Mouse (Mus musculus) hindbrain, postnatal 0 days (tissue): ENCODE results near the gene Cpvl. TPM values are rescaled to one million over a fixed set of nuclear protein-coding genes. Genes with fewer than 3 reads are reported as not detected.

ENCODE experiments used
- ATAC-seq: fragments of 200-750 bp; cut with Nextera tagmentation; 2 replicates; pipeline ENCODE4 v1.8.0; 2017; ENCODE audit warnings: mild to moderate bottlenecking, moderate TSS enrichment, moderate library complexity
- DNase-seq: peaks from one replicate; pipeline ENCODE4 v3.0.0-alpha.2; 2015; ENCODE audit warnings: low spot score
- H3K27ac ChIP-seq: fragments of 300-500 bp; sonication (generic); 2 replicates; pipeline ENCODE4 v1.5.1; 2014; ENCODE audit warnings: mild to moderate bottlenecking
- H3K27me3 ChIP-seq: fragments of 300-500 bp; sonication (generic); 2 replicates; pipeline ENCODE4 v1.6.1; 2014; ENCODE audit warnings: low read length, mixed read lengths; ENCODE audit not compliant: insufficient read depth
- H3K36me3 ChIP-seq: fragments of 300-500 bp; sonication (generic); 2 replicates; pipeline ENCODE4 v1.6.1; 2014; ENCODE audit warnings: low read length, mixed read lengths; ENCODE audit not compliant: insufficient read depth
- H3K4me1 ChIP-seq: fragments of 300-500 bp; sonication (generic); 2 replicates; pipeline ENCODE4 v1.6.1; 2014; ENCODE audit warnings: antibody characterized with exemption, low read length, mixed read lengths; ENCODE audit not compliant: insufficient read depth
- H3K4me2 ChIP-seq: fragments of 300-500 bp; sonication (generic); 2 replicates; pipeline ENCODE4 v1.6.1; 2014; ENCODE audit warnings: low read depth, mild to moderate bottlenecking, low read length, moderate library complexity, mixed read lengths
- H3K4me3 ChIP-seq: fragments of 300-500 bp; sonication (generic); 2 replicates; pipeline ENCODE4 v1.5.1; 2014; ENCODE audit warnings: low read length
- H3K9ac ChIP-seq: fragments of 300-500 bp; sonication (generic); replicated peaks from 2 replicates; pipeline ENCODE4 v1.6.1; 2014; ENCODE audit warnings: mild to moderate bottlenecking, low read length, moderate library complexity, mixed read lengths
- H3K9me3 ChIP-seq: fragments of 300-500 bp; sonication (generic); 2 replicates; pipeline ENCODE4 v1.6.1; 2016; ENCODE audit warnings: low read length, mixed read lengths
- CTCF ChIP-seq: IDR thresholded peaks from 2 replicates; pipeline ENCODE4 v1.5.1; 2016; ENCODE audit warnings: antibody characterized with exemption, control low read depth, low read depth
- WGBS: fragments of 180-500 bp; shearing (Covaris S2); extraction: QIAGEN DNeasy Blood & Tissue Kit; methylation state at CpG from one replicate; pipeline ENCODE4 v1.1.7; 2014; 5-methylcytosine and 5-hydroxymethylcytosine counted together
- polyA plus RNA-seq: library from polyadenylated mRNA; unstranded; fragments of >200 nt; fragmentation: Nextera tagmentation; extraction: Ambion mirVana; gene quantifications from 2 replicates; pipeline ENCODE4 v1.2.1, GENCODE M21; 2015
- total RNA-seq: library from RNA; depleted of rRNA; stranded (reverse); fragments of >200 nt; gene quantifications from 2 replicates; pipeline ENCODE4 v1.2.3, GENCODE M21; 2014

Gene Cpvl
- total and polyA plus RNA-seq, 2 experiments from 2014 or later, result 0.15 TPM; not detected in 1

DNA sequence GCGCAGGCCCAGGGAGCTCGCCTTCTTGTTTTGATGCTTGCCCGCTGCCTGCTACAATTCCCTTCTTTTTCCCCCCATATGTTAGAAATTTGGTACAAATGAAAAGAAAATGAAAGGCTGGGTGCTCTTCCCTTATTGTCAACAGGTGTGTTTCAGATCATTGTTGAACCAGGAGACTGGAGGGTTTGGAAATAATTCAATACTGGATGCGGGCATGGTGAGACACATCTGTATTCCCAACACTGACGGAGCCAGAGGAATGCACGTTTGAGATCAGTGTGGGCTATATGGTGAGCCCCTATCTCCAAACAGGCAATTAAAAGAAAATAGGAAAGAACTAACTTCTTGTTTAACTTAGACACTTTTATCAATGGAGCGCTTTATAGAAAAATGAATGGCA is 95.1 kb downstream of the Cpvl start:
- Histone ChIP-seq H3K9ac (no peak overlapping the region), H3K4me3 (no peak overlapping the region), H3K36me3 (no peaks in the 10 kb centered on the region), H3K4me1 (peaks cover 9% of the 10 kb centered on the region; the same call in 1 of the 2 replicates), H3K27me3 (no peaks in the 10 kb centered on the region), H3K9me3 (no peaks in the 10 kb centered on the region), H3K4me2 (no peak overlapping the region), H3K27ac (no peak overlapping the region)
- TF ChIP-seq CTCF, result no peak
- no peak for DNase-seq
- WGBS, result 85% methylated on average over 7 of the region's 7 CpGs
- ATAC-seq, result no peak

DNA sequence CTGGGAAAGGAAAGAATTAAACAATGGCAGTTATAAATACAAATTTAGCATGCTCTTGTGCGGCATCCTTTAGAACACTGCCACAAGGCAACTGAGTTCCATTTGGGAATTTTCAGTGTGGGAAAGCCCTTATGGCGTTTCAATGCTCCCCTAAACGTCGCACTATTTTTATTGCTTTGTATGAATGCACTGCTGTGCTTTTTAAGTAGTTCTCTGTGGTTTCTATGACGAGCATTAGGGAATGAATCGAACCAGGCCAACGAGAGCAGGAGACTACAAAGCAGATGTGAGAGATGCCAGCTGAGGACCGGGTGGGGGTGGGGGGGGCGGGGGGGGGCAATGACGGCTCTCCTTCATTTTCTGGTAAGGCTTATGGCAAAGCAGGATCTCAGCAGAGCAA is 96.8 kb downstream of the Cpvl start:
- Histone ChIP-seq H3K27ac (peak overlapping the region; percentile 77), H3K4me3 (no peak overlapping the region), H3K9me3 (no peaks in the 10 kb centered on the region), H3K36me3 (no peaks in the 10 kb centered on the region), H3K9ac (no peak overlapping the region), H3K4me1 (peaks cover 9% of the 10 kb centered on the region; the same call in 1 of the 2 replicates), H3K4me2 (peak overlapping the region; percentile 50), H3K27me3 (no peaks in the 10 kb centered on the region)
- WGBS, result 8% methylated on average over 10 of the region's 10 CpGs
- DNase-seq (peak; percentile 42), ATAC-seq (peak; percentile 51)
- no peak for TF ChIP-seq CTCF

DNA sequence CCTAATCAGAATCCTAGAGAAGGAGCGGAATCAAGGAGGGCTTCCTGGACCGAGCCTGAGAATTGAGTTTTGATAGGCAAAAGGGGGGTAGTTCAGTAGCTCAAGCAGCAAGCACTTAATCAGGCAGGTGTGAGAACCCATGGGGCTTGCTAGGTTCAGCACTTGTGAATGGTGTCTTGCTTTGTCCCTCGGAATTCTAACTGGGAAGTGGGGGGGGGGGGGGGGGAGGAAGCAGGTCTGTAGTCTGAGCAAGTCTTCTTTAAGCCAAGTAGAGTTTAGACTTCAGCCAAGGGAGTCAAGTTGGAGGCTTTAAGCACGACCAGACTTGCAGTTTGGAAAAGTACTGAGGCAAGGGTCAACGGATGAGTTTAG is 97.2 kb downstream of the Cpvl start:
- H3K4me3 ChIP-seq, result peak overlapping the region; percentile 19; the same call in 1 of the 2 replicates
- H3K9ac ChIP-seq, result peak overlapping the region; percentile 28; the same call in 1 of the 2 replicates
- H3K27ac ChIP-seq, result peak overlapping the region; percentile 77
- peaks cover 9% of the 10 kb centered on the region; the same call in 1 of the 2 replicates for H3K4me1 ChIP-seq
- H3K36me3 ChIP-seq, result no peaks in the 10 kb centered on the region
- no peak for TF ChIP-seq CTCF
- 15% methylated on average over 5 of the region's 5 CpGs for WGBS
- no peaks in the 10 kb centered on the region for H3K27me3 ChIP-seq
- H3K9me3 ChIP-seq, result no peaks in the 10 kb centered on the region
- peak overlapping the region; percentile 50 for H3K4me2 ChIP-seq
- ATAC-seq (peak; percentile 9; the same call in 1 of the 2 replicates), DNase-seq (no peak)

DNA sequence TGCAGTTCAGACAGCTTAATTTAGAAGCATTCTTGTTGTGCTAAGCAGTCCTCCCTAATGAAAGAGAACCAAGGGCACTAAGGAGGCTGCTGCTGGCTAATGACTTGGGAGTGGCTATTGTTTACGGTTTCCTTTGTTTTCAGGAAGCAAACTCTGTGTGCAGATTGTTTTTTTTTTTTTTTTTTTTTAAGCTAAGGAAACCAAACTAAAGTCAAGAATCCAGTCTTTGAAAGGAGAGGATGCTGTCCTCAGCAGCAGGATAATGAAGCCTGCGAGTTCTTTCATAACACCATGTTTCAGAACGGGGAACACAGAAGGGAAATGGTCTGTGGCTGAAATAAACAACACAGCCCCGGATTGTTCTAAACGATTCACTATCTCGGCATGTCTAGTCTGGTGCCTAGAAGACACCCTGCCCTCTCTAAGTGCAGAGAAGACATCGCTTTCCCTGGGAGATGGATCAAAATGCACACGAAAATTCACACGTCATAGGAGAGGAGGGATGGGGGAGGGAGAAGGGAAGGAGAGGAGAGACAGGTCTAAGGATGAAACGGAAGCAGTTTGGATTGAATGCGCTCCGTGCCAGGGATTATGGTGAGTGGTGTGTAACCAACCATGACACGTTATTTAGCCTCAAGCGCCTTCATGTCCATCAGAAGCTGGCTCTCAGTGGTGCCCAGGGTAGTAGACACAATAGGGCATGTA is 97.8 kb downstream of the Cpvl start:
- Histone ChIP-seq H3K27ac (peak overlapping the region; percentile 77), H3K4me1 (peaks cover 9% of the 10 kb centered on the region; the same call in 1 of the 2 replicates), H3K4me3 (peak overlapping the region; percentile 19), H3K36me3 (no peaks in the 10 kb centered on the region), H3K9me3 (no peaks in the 10 kb centered on the region), H3K9ac (peak overlapping the region; percentile 28; the same call in 1 of the 2 replicates), H3K27me3 (no peaks in the 10 kb centered on the region), H3K4me2 (peak overlapping the region; percentile 50)
- ATAC-seq, result peak; percentile 78
- 8% methylated on average over 14 of the region's 14 CpGs for WGBS
- no peak for TF ChIP-seq CTCF
- peak; percentile 64 for DNase-seq

DNA sequence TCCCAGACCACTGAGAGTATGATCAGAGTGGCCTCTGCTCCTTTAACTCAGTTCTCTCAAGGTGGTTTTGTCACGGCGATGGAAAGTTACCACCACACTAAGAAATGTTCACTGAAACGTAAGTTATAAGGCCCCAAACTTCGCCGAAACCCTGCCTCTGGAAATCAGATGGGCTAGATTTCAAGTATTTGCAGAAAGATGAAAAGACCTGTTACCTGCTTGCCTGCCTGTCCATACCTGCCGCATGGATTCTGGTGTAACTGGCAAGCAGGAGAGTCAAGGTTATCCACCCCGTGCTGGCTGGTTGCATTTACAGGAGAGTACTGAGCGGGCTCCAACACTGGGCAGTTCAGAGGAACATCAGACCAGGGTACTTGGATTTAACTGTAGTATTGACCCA is 98.9 kb downstream of the Cpvl start:
- ATAC-seq, result no peak
- Histone ChIP-seq H3K36me3 (no peaks in the 10 kb centered on the region), H3K4me1 (peaks cover 9% of the 10 kb centered on the region; the same call in 1 of the 2 replicates), H3K9me3 (no peaks in the 10 kb centered on the region), H3K4me2 (no peak overlapping the region), H3K27me3 (no peaks in the 10 kb centered on the region), H3K27ac (no peak overlapping the region), H3K9ac (no peak overlapping the region), H3K4me3 (no peak overlapping the region)
- 92% methylated on average over 8 of the region's 8 CpGs for WGBS
- no peak for TF ChIP-seq CTCF
- no peak for DNase-seq

DNA sequence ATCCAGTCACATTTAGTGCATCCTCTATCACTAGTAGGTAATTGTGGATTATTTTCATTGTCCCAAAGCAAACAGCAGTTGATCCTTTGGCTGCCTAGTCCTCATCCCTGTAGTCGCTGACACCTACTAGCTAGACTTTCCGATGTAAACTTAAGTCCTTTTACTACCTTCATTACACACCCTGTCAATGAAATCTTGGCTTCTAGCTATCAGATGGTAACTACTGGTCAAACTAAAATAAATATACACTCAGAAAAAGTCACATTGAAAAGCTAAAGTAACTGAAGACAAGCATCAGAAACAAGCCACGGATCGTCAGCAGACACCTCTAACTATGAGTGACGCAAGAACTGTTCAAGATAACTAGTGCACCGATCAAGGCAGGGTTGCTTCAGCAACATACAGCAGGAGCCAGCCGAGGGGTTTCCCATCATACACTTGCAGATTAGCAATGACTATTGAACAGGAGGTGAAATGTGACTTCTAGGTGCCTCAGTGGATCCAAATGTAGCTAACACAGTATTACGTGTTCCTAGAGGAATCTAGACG is 103.5 kb downstream of the Cpvl start:
- Histone ChIP-seq H3K4me3 (no peak overlapping the region), H3K36me3 (no peaks in the 10 kb centered on the region), H3K4me2 (no peak overlapping the region), H3K27ac (no peak overlapping the region), H3K9ac (no peak overlapping the region), H3K9me3 (no peaks in the 10 kb centered on the region), H3K27me3 (no peaks in the 10 kb centered on the region), H3K4me1 (no peaks in the 10 kb centered on the region)
- WGBS, result 90% methylated on average over 9 of the region's 9 CpGs
- no peak for TF ChIP-seq CTCF
- DNase-seq, result no peak
- ATAC-seq, result no peak

DNA sequence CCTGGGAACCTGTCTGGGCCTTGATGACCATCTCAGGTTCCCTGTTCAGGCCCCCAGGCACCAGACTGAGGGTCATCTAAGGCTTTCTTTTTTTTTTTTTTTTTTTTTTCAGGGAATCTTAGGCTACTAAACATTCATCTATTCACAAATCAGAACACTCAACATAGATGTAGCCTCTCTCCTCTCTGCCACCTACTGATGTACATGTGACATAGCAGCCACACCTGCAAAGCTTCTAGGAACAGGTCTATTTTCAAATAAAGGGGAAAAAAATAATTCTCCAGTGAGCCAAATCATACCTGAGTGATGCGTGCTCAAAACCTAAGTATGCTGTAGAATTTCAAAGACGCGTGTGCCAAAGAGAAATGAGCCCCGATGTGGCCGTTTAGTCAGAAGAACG is 106.6 kb downstream of the Cpvl start:
- Histone ChIP-seq H3K27ac (no peak overlapping the region), H3K36me3 (no peaks in the 10 kb centered on the region), H3K4me2 (no peak overlapping the region), H3K9ac (no peak overlapping the region), H3K27me3 (no peaks in the 10 kb centered on the region), H3K4me1 (no peaks in the 10 kb centered on the region), H3K9me3 (no peaks in the 10 kb centered on the region), H3K4me3 (no peak overlapping the region)
- WGBS, result 96% methylated on average over 6 of the region's 6 CpGs
- ATAC-seq (no peak), DNase-seq (no peak)
- TF ChIP-seq CTCF, result peak; percentile 45
